Mouse (Mus musculus) liver, postnatal 0 days (tissue): ENCODE results near the gene Abcc1.

ENCODE experiments used
- CTCF ChIP-seq: sonication (generic); IDR thresholded peaks from 2 replicates; pipeline ENCODE4 v1.5.1; 2016; ENCODE audit warnings: antibody characterized with exemption, low read depth
- EP300 ChIP-seq: IDR thresholded peaks from 2 replicates; pipeline ENCODE4 v1.6.1; 2016; ENCODE audit warnings: antibody characterized with exemption, low read depth, mild to moderate bottlenecking

- TF ChIP-seq CTCF, result no peak
- TF ChIP-seq EP300, result no peak
These were observed 2.7 kb downstream of the Abcc1 start for GRCm38 (mm10) chr16:14364066-14364465.
